Mouse (Mus musculus) lung, postnatal 0 days (tissue): Measurements from ENCODE around the gene Lysmd4.

Source experiments
- CTCF ChIP-seq: IDR thresholded peaks from 2 replicates; pipeline ENCODE4 v1.5.1; 2016; ENCODE audit warnings: antibody characterized with exemption, mild to moderate bottlenecking
- EP300 ChIP-seq: IDR thresholded peaks from 2 replicates; pipeline ENCODE4 v1.6.1; 2016; ENCODE audit warnings: antibody characterized with exemption, mild to moderate bottlenecking, control low read depth

GRCm38 (mm10) chr7:67259828-67260563, 37.7 kb downstream of the Lysmd4 start:
- TF ChIP-seq CTCF (peak; percentile 66), EP300 (peak; percentile 21; the same call in 1 of the 2 replicates)
